Mouse (Mus musculus): ENCODE measurements around the gene Rrm2.

GRCm38 (mm10) chr12:24698514-24698913 is 9.5 kb upstream of the Rrm2 start:
- TF ChIP-seq POLR2A (IDR thresholded peaks at IDR 0.05; ENCODE audit: insufficient read depth, low read depth, low read length), result no peak
- no peak for TF ChIP-seq CTCF (IDR thresholded peaks at IDR 0.05)
- no peak for TF ChIP-seq EP300 (IDR thresholded peaks at IDR 0.05; ENCODE audit: insufficient read depth, low read depth, low read length)
